ENCODE assay signal across 15 mouse cellular contexts in genomic region chr2:75933541-75933940, GRCm38 (mm10). TPM values are rescaled to one million over a fixed set of nuclear protein-coding genes. Genes with fewer than 3 reads are reported as not detected.
DNase-seq lines count a peak whose midpoint lies in the region; ATAC-seq and TF ChIP-seq lines count a peak whose summit lies in the region.
"Had no signal": no experiment of that assay in that cellular context is flagged by ENCODE, and none has a peak within 500 bp of the region (broad histone marks: within the 10 kb centered on the region; RNA-seq: fewer than 3 reads in every experiment).

No protein-coding gene starts in this region.

- TF ChIP-seq EP300 in lung, postnatal 0 days (IDR thresholded peaks at IDR 0.05) = no peak

- H3K4me3 ChIP-seq in heart, embryonic 12.5 days = no peak overlapping the region
- H3K4me3 ChIP-seq in lung, embryonic 15.5 days = no peak overlapping the region
- H3K4me3 ChIP-seq in lung, postnatal 0 days (ENCODE audit: low read depth, low read length) = no peak overlapping the region
- H3K4me3 ChIP-seq in embryonic facial prominence, embryonic 15.5 days (replicated peaks) = no peak overlapping the region
- no peak overlapping the region for H3K4me3 ChIP-seq in stomach, embryonic 15.5 days (replicated peaks)

- WGBS in heart, embryonic 12.5 days = 35% methylated on average over 7 of the region's 7 CpGs
- 32% methylated on average over 7 of the region's 7 CpGs for WGBS in lung, embryonic 15.5 days
- WGBS in lung, postnatal 0 days = 32% methylated on average over 7 of the region's 7 CpGs
- 27% methylated on average over 7 of the region's 7 CpGs for WGBS in embryonic facial prominence, embryonic 15.5 days
- 35% methylated on average over 7 of the region's 7 CpGs for WGBS in stomach, embryonic 15.5 days

- peak overlapping the region; percentile 51; the same call in 1 of the 2 replicates for H3K27ac ChIP-seq in heart, embryonic 12.5 days (ENCODE audit: poor library complexity, severe bottlenecking)
- H3K27ac ChIP-seq in lung, embryonic 15.5 days = peak overlapping the region; percentile 42
- H3K27ac ChIP-seq in lung, postnatal 0 days (ENCODE audit: low read length) = no peak overlapping the region
- H3K27ac ChIP-seq in embryonic facial prominence, embryonic 15.5 days (replicated peaks) = peak overlapping the region; percentile 34
- no peak overlapping the region for H3K27ac ChIP-seq in stomach, embryonic 15.5 days

- H3K9me3 ChIP-seq in heart, embryonic 12.5 days (replicated peaks) = no peaks in the 10 kb centered on the region
- no peaks in the 10 kb centered on the region for H3K9me3 ChIP-seq in lung, embryonic 15.5 days
- no peaks in the 10 kb centered on the region for H3K9me3 ChIP-seq in lung, postnatal 0 days (ENCODE audit: low read length)
- no peaks in the 10 kb centered on the region for H3K9me3 ChIP-seq in embryonic facial prominence, embryonic 15.5 days (replicated peaks)
- H3K9me3 ChIP-seq in stomach, embryonic 15.5 days = no peaks in the 10 kb centered on the region

- peaks cover 7% of the 10 kb centered on the region for H3K36me3 ChIP-seq in heart, embryonic 12.5 days
- peaks cover 9% of the 10 kb centered on the region; the same call in 1 of the 2 replicates for H3K36me3 ChIP-seq in lung, embryonic 15.5 days
- H3K36me3 ChIP-seq in lung, postnatal 0 days (ENCODE audit: insufficient read depth, low read length) = peaks cover 12% of the 10 kb centered on the region; the same call in 1 of the 2 replicates
- H3K36me3 ChIP-seq in embryonic facial prominence, embryonic 15.5 days = no peaks in the 10 kb centered on the region
- H3K36me3 ChIP-seq in stomach, embryonic 15.5 days = no peaks in the 10 kb centered on the region

- no peak overlapping the region for H3K9ac ChIP-seq in heart, embryonic 12.5 days
- no peak overlapping the region for H3K9ac ChIP-seq in lung, embryonic 15.5 days
- no peak overlapping the region for H3K9ac ChIP-seq in lung, postnatal 0 days (replicated peaks; ENCODE audit: low read depth)
- no peak overlapping the region for H3K9ac ChIP-seq in embryonic facial prominence, embryonic 15.5 days
- no peak overlapping the region for H3K9ac ChIP-seq in stomach, embryonic 15.5 days

- no peak for ATAC-seq in heart, embryonic 12.5 days (ENCODE audit: insufficient number of reproducible peaks, low FRiP score)
- no peak for ATAC-seq in lung, embryonic 15.5 days (ENCODE audit: borderline replicate concordance, extremely low read depth, low FRiP score, low TSS enrichment)
- no peak for ATAC-seq in lung, postnatal 0 days
- ATAC-seq in embryonic facial prominence, embryonic 15.5 days (ENCODE audit: insufficient number of reproducible peaks, low FRiP score, low TSS enrichment, low read depth) = no peak
- ATAC-seq in stomach, embryonic 15.5 days (ENCODE audit: insufficient read depth, low FRiP score, low read depth) = 0 out of 2 replicates have a peak, but pooled peaks have one; percentile 29
- ATAC-seq: CD4-positive, CD25-positive, alpha-beta regulatory T cell, adult 4 months; forebrain, embryonic 16.5 days had no signal

- no peak for TF ChIP-seq CTCF in lung, postnatal 0 days (IDR thresholded peaks at IDR 0.05)

- peaks cover 16% of the 10 kb centered on the region for H3K4me1 ChIP-seq in heart, embryonic 12.5 days (replicated peaks)
- no peaks in the 10 kb centered on the region for H3K4me1 ChIP-seq in lung, embryonic 15.5 days
- no peaks in the 10 kb centered on the region for H3K4me1 ChIP-seq in lung, postnatal 0 days (ENCODE audit: insufficient read depth, low read depth, low read length)
- H3K4me1 ChIP-seq in embryonic facial prominence, embryonic 15.5 days = peaks cover 3% of the 10 kb centered on the region; the same call in 1 of the 2 replicates
- H3K4me1 ChIP-seq in stomach, embryonic 15.5 days = peaks cover 7% of the 10 kb centered on the region; the same call in 1 of the 2 replicates

- no peak for DNase-seq in heart, postnatal 25 days (ENCODE audit: low spot score)
- no peak for DNase-seq in lung, postnatal 0 days (ENCODE audit: low spot score)
- no peak for DNase-seq in urinary bladder, postnatal 25 days (ENCODE audit: low spot score)
- DNase-seq: adrenal gland, postnatal 25 days; gastrocnemius, postnatal 25 days; kidney, adult 18-20 months; lung, postnatal 14 days; midbrain, embryonic 14.5 days; thymus, postnatal 36 days had no signal

- no peak overlapping the region for H3K4me2 ChIP-seq in heart, embryonic 12.5 days
- no peak overlapping the region for H3K4me2 ChIP-seq in lung, embryonic 15.5 days
- H3K4me2 ChIP-seq in lung, postnatal 0 days (replicated peaks; ENCODE audit: low read depth, low read length) = no peak overlapping the region
- no peak overlapping the region for H3K4me2 ChIP-seq in embryonic facial prominence, embryonic 15.5 days (replicated peaks)
- H3K4me2 ChIP-seq in stomach, embryonic 15.5 days = no peak overlapping the region

- intact Hi-C loops in heart, postnatal 25 days (cut with DNase I) = no loop called here

- no peaks in the 10 kb centered on the region for H3K27me3 ChIP-seq in heart, embryonic 12.5 days (replicated peaks)
- H3K27me3 ChIP-seq in lung, embryonic 15.5 days = no peaks in the 10 kb centered on the region
- H3K27me3 ChIP-seq in lung, postnatal 0 days (replicated peaks; ENCODE audit: insufficient read depth, low read length) = no peaks in the 10 kb centered on the region
- H3K27me3 ChIP-seq in embryonic facial prominence, embryonic 15.5 days = no peaks in the 10 kb centered on the region
- H3K27me3 ChIP-seq in stomach, embryonic 15.5 days (replicated peaks) = no peaks in the 10 kb centered on the region

RNA-seq across cellular contexts. Expression of gene Ttc30b, which starts 4.8 kb away (rescaled TPM):
- 9.7 and 10.7 TPM in 2 replicates for polyA plus RNA-seq in heart, embryonic 12.5 days (2016; fragmentation: Nextera tagmentation; extraction: Ambion mirVana)
- 10 to 100 TPM; 14.7 to 15.4 TPM for total RNA-seq in heart, postnatal 25 days (2021)
- polyA plus RNA-seq in lung, embryonic 15.5 days (2015; fragmentation: Nextera tagmentation; extraction: Ambion mirVana) = 15.5 and 16.9 TPM in 2 replicates
- polyA plus RNA-seq in lung, postnatal 0 days (2015; fragmentation: Nextera tagmentation; extraction: Ambion mirVana) = 17.9 and 18.6 TPM in 2 replicates
- 16.5 and 21.7 TPM in 2 replicates for polyA plus RNA-seq in embryonic facial prominence, embryonic 15.5 days (2015; fragmentation: Nextera tagmentation; extraction: Ambion mirVana)
- polyA plus RNA-seq in stomach, embryonic 15.5 days (2015; fragmentation: Nextera tagmentation; extraction: Ambion mirVana) = 9.5 and 10.7 TPM in 2 replicates

RNA-seq across cellular contexts. Expression of gene Ttc30a2, which starts 44.4 kb away (rescaled TPM):
- polyA plus RNA-seq in heart, embryonic 12.5 days (2016; fragmentation: Nextera tagmentation; extraction: Ambion mirVana) = 0.72 and 1.5 TPM in 2 replicates
- total RNA-seq in heart, postnatal 25 days (2021) = 1 to 10 TPM; 1.7 to 1.9 TPM
- polyA plus RNA-seq in lung, embryonic 15.5 days (2015; fragmentation: Nextera tagmentation; extraction: Ambion mirVana) = 0.50 and 0.75 TPM in 2 replicates
- polyA plus RNA-seq in lung, postnatal 0 days (2015; fragmentation: Nextera tagmentation; extraction: Ambion mirVana) = 0.25 and 0.65 TPM in 2 replicates
- polyA plus RNA-seq in embryonic facial prominence, embryonic 15.5 days (2015; fragmentation: Nextera tagmentation; extraction: Ambion mirVana) = 0.35 and 0.43 TPM in 2 replicates
- 0.19 and 0.37 TPM in 2 replicates for polyA plus RNA-seq in stomach, embryonic 15.5 days (2015; fragmentation: Nextera tagmentation; extraction: Ambion mirVana)
- polyA plus RNA-seq: CD4-positive, CD25-positive, alpha-beta regulatory T cell, adult 4 months had no signal

RNA-seq across cellular contexts. Expression of gene Ttc30a1, which starts 48.2 kb away (rescaled TPM):
- polyA plus RNA-seq in heart, embryonic 12.5 days (2016; fragmentation: Nextera tagmentation; extraction: Ambion mirVana) = 6.1 and 6.7 TPM in 2 replicates
- 1 to 10 TPM; 3.0 to 3.2 TPM for total RNA-seq in heart, postnatal 25 days (2021)
- polyA plus RNA-seq in lung, embryonic 15.5 days (2015; fragmentation: Nextera tagmentation; extraction: Ambion mirVana) = 9.4 and 9.5 TPM in 2 replicates
- 2.8 and 3.9 TPM in 2 replicates for polyA plus RNA-seq in lung, postnatal 0 days (2015; fragmentation: Nextera tagmentation; extraction: Ambion mirVana)
- polyA plus RNA-seq in embryonic facial prominence, embryonic 15.5 days (2015; fragmentation: Nextera tagmentation; extraction: Ambion mirVana) = 6.8 and 7.5 TPM in 2 replicates
- polyA plus RNA-seq in stomach, embryonic 15.5 days (2015; fragmentation: Nextera tagmentation; extraction: Ambion mirVana) = 6.1 and 7.2 TPM in 2 replicates

Comparison
In these comparisons a context has a peak if more than half of its experiments do, and no peak if none do; other contexts are left out.
1. H3K27ac ChIP-seq: peak in heart, embryonic 12.5 days (single experiment), lung, embryonic 15.5 days (single experiment) and embryonic facial prominence, embryonic 15.5 days (single experiment); none in lung, postnatal 0 days (single experiment) and stomach, embryonic 15.5 days (single experiment).